Mouse (Mus musculus): Measurements from ENCODE around the gene Nudcd3. TPM values are rescaled to one million over a fixed set of nuclear protein-coding genes. Genes with fewer than 3 reads are reported as not detected.

Nudcd3 gene
- total and polyA plus RNA-seq, 3 experiments: 33.3 to 50.5 TPM; not detected in 1

- no peak overlapping the region for H3K9ac ChIP-seq (ENCODE audit: control insufficient read depth, low read depth, low read length, poor library complexity, severe bottlenecking)
- H3K27me3 ChIP-seq (ENCODE audit: control insufficient read depth in 1 of 2, insufficient read depth in 2 of 2, low read length in 2 of 2): no peaks in the 10 kb centered on the region
- no peak overlapping the region for H3K4me3 ChIP-seq (ENCODE audit: control insufficient read depth in 1 of 2, insufficient read depth in 1 of 2, low read depth in 2 of 2, low read length in 2 of 2)
- H3K27ac ChIP-seq (ENCODE audit: control insufficient read depth, low read depth, low read length): no peak overlapping the region
- no peaks in the 10 kb centered on the region; a peak in 1 of 4 replicates for H3K36me3 ChIP-seq (ENCODE audit: control insufficient read depth in 1 of 2, insufficient read depth in 2 of 2, low read length in 2 of 2)
- DNase-seq (ENCODE audit: low read depth, low spot score): no peak
- no peaks in the 10 kb centered on the region for H3K4me1 ChIP-seq (ENCODE audit: control insufficient read depth in 1 of 2, insufficient read depth in 2 of 2, low read length in 2 of 2)
- H3K9me3 ChIP-seq (replicated peaks; ENCODE audit: insufficient read depth, low read length): no peaks in the 10 kb centered on the region
- H3K79me2 ChIP-seq (ENCODE audit: control insufficient read depth, insufficient read depth, low read length, poor library complexity): no peaks in the 10 kb centered on the region
- TF ChIP-seq USF2 (IDR thresholded peaks at IDR 0.05; ENCODE audit: borderline replicate concordance in 1 of 2, insufficient read depth in 1 of 2, low read depth in 1 of 2, low read length in 2 of 2): no peak
- no peak for TF ChIP-seq POLR2A (IDR thresholded peaks at IDR 0.05; ENCODE audit: control insufficient read depth in 1 of 2, insufficient read depth in 1 of 2, low read depth in 1 of 2, low read length in 2 of 2, poor library complexity in 1 of 2)
- no peak for TF ChIP-seq MXI1 (IDR thresholded peaks at IDR 0.05; ENCODE audit: low read depth, low read length)
- no peak for TF ChIP-seq MAX (IDR thresholded peaks at IDR 0.05; ENCODE audit: low read length)
- TF ChIP-seq POLR2AphosphoS5 (IDR thresholded peaks at IDR 0.05; ENCODE audit: borderline replicate concordance, low read depth, low read length): no peak
- no peak for TF ChIP-seq MYB (IDR thresholded peaks at IDR 0.05; ENCODE audit: low read depth, low read length)
- no peak for TF ChIP-seq JUND (IDR thresholded peaks at IDR 0.05; ENCODE audit: low read depth, low read length)
- no peak for TF ChIP-seq SMC3 (IDR thresholded peaks at IDR 0.05; ENCODE audit: low read depth, low read length)
- TF ChIP-seq NELFE (IDR thresholded peaks at IDR 0.05; ENCODE audit: low read depth, low read length): no peak
- TF ChIP-seq HCFC1 (IDR thresholded peaks at IDR 0.05; ENCODE audit: low read depth, low read length): no peak
- TF ChIP-seq ELF1 (IDR thresholded peaks at IDR 0.05; ENCODE audit: low read depth, low read length): no peak
- TF ChIP-seq POLR2AphosphoS2 (IDR thresholded peaks at IDR 0.05; ENCODE audit: low read length): no peak
- TF ChIP-seq MAZ (IDR thresholded peaks at IDR 0.05; ENCODE audit: low read depth, low read length): no peak
- TF ChIP-seq MYC (IDR thresholded peaks at IDR 0.05; ENCODE audit: low read depth, low read length): no peak
- TF ChIP-seq E2F4 (IDR thresholded peaks at IDR 0.05; ENCODE audit: borderline replicate concordance, low read depth, low read length): no peak
- TF ChIP-seq TAL1 (IDR thresholded peaks at IDR 0.05; ENCODE audit: low read length): no peak
Measured at GRCm38 (mm10) chr11:6130578-6130977, 69.6 kb downstream of the Nudcd3 start.

- Histone ChIP-seq H3K79me2 (ENCODE audit: control insufficient read depth, insufficient read depth, low read length, poor library complexity) (no peaks in the 10 kb centered on the region), H3K4me1 (ENCODE audit: control insufficient read depth in 1 of 2, insufficient read depth in 2 of 2, low read length in 2 of 2) (peaks cover 0 to 12% of the 10 kb centered on the region in 2 experiments; a peak in 2 of 4 replicates), H3K27me3 (ENCODE audit: control insufficient read depth in 1 of 2, insufficient read depth in 2 of 2, low read length in 2 of 2) (no peaks in the 10 kb centered on the region), H3K9me3 (replicated peaks; ENCODE audit: insufficient read depth, low read length) (no peaks in the 10 kb centered on the region), H3K4me3 (ENCODE audit: control insufficient read depth in 1 of 2, insufficient read depth in 1 of 2, low read depth in 2 of 2, low read length in 2 of 2) (no peak overlapping the region), H3K36me3 (ENCODE audit: control insufficient read depth in 1 of 2, insufficient read depth in 2 of 2, low read length in 2 of 2) (peaks cover 0 to 6% of the 10 kb centered on the region in 2 experiments; a peak in 3 of 4 replicates), H3K9ac (ENCODE audit: control insufficient read depth, low read depth, low read length, poor library complexity, severe bottlenecking) (no peak overlapping the region), H3K27ac (ENCODE audit: control insufficient read depth, low read depth, low read length) (no peak overlapping the region)
- TF ChIP-seq POLR2AphosphoS2 (IDR thresholded peaks at IDR 0.05; ENCODE audit: low read length): no peak
- TF ChIP-seq TCF12 (IDR thresholded peaks at IDR 0.05; ENCODE audit: low read depth, low read length): no peak
- no peak for TF ChIP-seq MAZ (IDR thresholded peaks at IDR 0.05; ENCODE audit: low read depth, low read length)
- no peak for TF ChIP-seq SMC3 (IDR thresholded peaks at IDR 0.05; ENCODE audit: low read depth, low read length)
- no peak for TF ChIP-seq CTCF (IDR thresholded peaks at IDR 0.05 in 2 of 3, conservative IDR thresholded peaks at IDR 0.05 in 1 of 3; ENCODE audit: control insufficient read depth in 1 of 3, insufficient read depth in 1 of 3, low read depth in 2 of 3, low read length in 3 of 3, poor library complexity in 1 of 3, severe bottlenecking in 1 of 3)
- TF ChIP-seq HCFC1 (IDR thresholded peaks at IDR 0.05; ENCODE audit: low read depth, low read length): no peak
- no peak for TF ChIP-seq MEF2A (IDR thresholded peaks at IDR 0.05; ENCODE audit: extremely low read depth, insufficient replicate concordance, low read depth, low read length, poor library complexity, severe bottlenecking)
- no peak for TF ChIP-seq ZNF384 (IDR thresholded peaks at IDR 0.05; ENCODE audit: low read depth, low read length)
- TF ChIP-seq TBP (IDR thresholded peaks at IDR 0.05; ENCODE audit: low read depth, low read length): no peak
- no peak for TF ChIP-seq MYC (IDR thresholded peaks at IDR 0.05; ENCODE audit: low read depth, low read length)
- no peak for TF ChIP-seq RCOR1 (IDR thresholded peaks at IDR 0.05; ENCODE audit: low read depth, low read length)
- no peak for TF ChIP-seq UBTF (IDR thresholded peaks at IDR 0.05; ENCODE audit: borderline replicate concordance, insufficient read depth, low read depth, low read length)
- no peak for TF ChIP-seq ZMIZ1 (IDR thresholded peaks at IDR 0.05; ENCODE audit: low read depth, low read length)
- TF ChIP-seq GATA1 (IDR thresholded peaks at IDR 0.05; ENCODE audit: low read depth, low read length): no peak
- TF ChIP-seq MXI1 (IDR thresholded peaks at IDR 0.05; ENCODE audit: low read depth, low read length): no peak
- TF ChIP-seq E2F4 (IDR thresholded peaks at IDR 0.05; ENCODE audit: borderline replicate concordance, low read depth, low read length): no peak
- no peak for TF ChIP-seq CHD2 (IDR thresholded peaks at IDR 0.05; ENCODE audit: low read length)
- TF ChIP-seq NRF1 (IDR thresholded peaks at IDR 0.05; ENCODE audit: insufficient read depth, low read depth, low read length, poor library complexity, severe bottlenecking): no peak
- no peak for DNase-seq (ENCODE audit: low read depth, low spot score)
Measured at GRCm38 (mm10) chr11:6123605-6124120, 76.6 kb downstream of the Nudcd3 start.

All from MEL (cell line).